Mouse (Mus musculus): ENCODE measurements at regions not wholly inside any gene's neighbourhood (a gene's known extent, or its start where the extent isn't known, plus 50 kb on each side); places are given as distances from the start of the nearest gene placed in this dataset.

DNA sequence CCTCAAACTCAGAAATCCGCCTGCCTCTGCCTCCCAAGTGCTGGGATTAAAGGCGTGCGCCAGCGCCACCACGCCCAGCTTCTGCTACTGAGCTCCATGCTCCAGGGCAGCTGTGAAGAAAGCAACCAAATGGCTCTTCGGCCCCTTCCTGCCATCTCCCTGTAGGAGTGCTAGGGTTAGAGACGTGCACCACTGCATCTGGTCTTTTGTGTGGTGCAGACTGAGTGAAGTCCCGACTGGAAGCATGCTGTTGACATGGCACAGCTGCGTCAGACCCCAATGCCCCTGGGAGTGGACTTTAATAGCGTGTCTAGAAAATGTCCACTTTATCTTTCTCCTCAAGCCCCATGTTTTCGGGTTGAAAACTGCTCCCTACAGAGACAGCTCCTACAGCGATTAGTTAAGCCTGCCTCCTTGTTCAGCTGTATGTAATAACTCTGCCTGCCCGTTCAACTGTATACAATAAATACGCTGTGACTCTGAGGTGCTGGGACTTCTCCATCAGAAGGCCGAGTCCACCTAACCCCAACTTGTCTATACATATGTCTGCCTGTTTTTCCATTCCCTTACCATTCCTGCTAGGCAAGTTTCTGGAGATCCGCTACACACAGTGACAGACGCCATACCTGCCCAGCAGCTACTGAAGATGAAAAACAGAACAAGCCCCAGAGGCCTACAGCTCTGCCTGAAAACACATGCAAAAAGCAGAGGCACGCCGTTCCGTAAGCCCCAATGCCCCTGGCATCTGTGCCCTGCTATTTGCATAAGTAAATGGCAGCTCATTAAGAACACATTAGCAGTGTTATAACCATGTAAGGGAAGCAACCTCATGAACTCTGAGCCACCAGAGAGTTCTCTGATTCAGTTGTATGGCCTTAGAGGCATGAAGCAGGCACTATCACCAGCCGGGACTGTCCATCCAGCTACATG is 105.2 kb downstream of the Ier5 start:
- no peak for TF ChIP-seq CTCF (IDR thresholded peaks at IDR 0.05; ENCODE audit: low read depth)
- TF ChIP-seq EP300 (optimal IDR thresholded peaks at IDR 0.05), result no peak
